Mouse (Mus musculus) brain, embryonic 18.5 days (tissue): Measurements from ENCODE around the gene Olfr1437.
"Not testable (repeated sequence)": the region's sequence is repeated elsewhere in the genome, so short reads cannot be mapped to it uniquely, and the experiment has no call there.

Experiments used
- DNase-seq: peaks from one replicate; pipeline ENCODE4 v3.0.0-alpha.2; 2012; ENCODE audit warnings: low read depth, low spot score

The Olfr1437 gene

DNA sequence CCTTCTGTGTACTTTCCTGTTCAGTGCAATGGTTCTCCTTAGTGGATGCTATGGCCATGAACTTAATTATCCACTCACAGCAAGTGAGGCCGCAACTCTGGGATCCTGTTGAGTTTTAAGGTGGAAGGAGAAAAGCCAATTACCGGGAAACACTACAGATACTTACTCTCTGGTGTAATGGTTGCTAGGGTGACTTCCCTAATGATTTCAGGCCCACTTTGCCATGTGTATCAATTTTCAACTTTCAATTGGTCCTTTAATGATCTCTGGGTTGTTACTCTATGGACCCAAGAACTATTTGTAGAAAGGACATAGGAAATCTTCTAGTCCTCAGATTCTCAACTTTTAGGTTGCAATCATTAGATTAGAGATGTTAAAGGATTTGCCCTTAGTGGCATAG is at the start of gene Olfr1437:
Olfr1437 (minus strand) TSS at position 101 of the 400 bp plus-strand sequence.
- DNase-seq: no peak

GRCm38 (mm10) chr19:12374465-12375025 is 49.6 kb upstream of the Olfr1437 start:
- peak; percentile 36 for DNase-seq

DNA sequence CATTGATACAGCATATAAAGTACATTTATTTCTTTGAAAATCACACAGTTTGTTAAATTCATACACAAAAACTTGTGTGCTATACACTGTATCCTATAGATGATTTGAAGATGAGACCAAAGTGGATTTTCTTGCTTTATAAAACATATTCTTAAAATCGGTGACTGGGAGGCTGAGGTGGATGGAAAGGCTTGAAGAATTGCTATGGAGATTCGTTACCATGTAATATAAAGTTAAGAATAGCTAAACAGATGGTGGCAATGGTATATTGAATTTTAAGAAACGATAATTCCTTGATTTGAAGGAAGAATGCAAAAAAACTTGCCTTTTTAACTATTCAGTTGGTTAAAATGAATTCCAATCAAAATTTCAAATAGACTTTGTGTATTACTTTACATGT is 48.1 kb upstream of the Olfr1437 start:
- DNase-seq: no peak

DNA sequence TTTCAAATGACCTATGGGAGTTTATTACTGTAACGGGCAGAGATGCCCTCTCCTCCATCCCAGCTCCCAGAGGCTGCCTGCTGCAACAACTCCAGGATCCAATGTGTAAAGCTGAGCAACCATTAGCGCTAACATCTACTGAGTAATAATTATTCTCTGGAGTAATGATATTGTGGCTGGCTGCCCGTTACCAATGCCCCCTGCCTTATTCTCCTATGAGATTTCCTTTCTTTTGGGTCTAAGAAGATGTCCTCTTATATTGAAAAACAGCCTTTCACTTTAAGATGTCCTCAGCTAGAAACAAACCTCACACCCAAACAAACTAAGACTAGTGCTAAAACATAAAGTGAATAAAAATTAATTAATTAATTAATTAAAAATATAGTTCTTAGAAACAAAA is 10.9 kb upstream of the Olfr1437 start, which contains the start of gene Olfr1438-ps1:
Olfr1438-ps1 (minus strand) TSS at position 101 of the 400 bp plus-strand sequence.
- no peak for DNase-seq

- DNase-seq: not testable (repeated sequence)
Measured at GRCm38 (mm10) chr19:12299030-12299429, 25.9 kb downstream of the Olfr1437 start, which contains the start of gene Olfr1436. Gene Olfr1436 (minus strand): TSS chr19:12299130.

GRCm38 (mm10) chr19:12292979-12293378 is 31.9 kb downstream of the Olfr1437 start:
- peak; percentile 28 for DNase-seq

DNA sequence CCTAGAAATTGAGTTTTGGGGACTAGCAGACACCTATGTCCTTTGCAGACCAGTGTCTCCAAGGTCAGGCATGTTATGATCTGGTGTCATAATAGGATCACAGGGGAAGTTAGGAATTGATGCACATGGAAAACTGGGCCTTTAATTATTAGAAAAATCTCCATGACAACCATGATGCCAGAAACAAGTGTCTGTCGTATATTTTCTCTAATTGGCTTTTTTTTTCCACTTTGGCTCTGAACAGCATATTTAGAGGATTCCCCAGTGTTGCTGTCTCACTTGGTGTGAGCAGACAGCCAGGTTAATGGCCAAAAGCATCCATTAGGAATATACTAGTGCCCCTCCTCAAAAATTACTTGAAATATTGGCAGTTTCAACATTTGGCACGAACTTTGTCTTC is 45.3 kb downstream of the Olfr1437 start, which contains the start of gene Olfr1434:
Olfr1434 (plus strand) TSS at position 301 of the 400 bp plus-strand sequence.
- no peak for DNase-seq
